Mouse (Mus musculus) liver, postnatal 0 days (tissue): ENCODE data around the gene Sox5. TPM values are rescaled to one million over a fixed set of nuclear protein-coding genes. Genes with fewer than 3 reads are reported as not detected.

ENCODE experiments used
- ATAC-seq: fragments of 200-750 bp; cut with Nextera tagmentation; 2 replicates; pipeline ENCODE4 v1.8.0; 2017; ENCODE audit warnings: mild to moderate bottlenecking, moderate library complexity
- DNase-seq: peaks from one replicate; pipeline ENCODE4 v3.0.0-alpha.2; 2016
- H3K27ac ChIP-seq: fragments of 300-500 bp; sonication (generic); 2 replicates; pipeline ENCODE4 v1.5.1; 2014; ENCODE audit warnings: antibody characterized with exemption, moderate library complexity, mild to moderate bottlenecking, low read depth
- H3K27me3 ChIP-seq: fragments of 300-500 bp; sonication (generic); 2 replicates; pipeline ENCODE4 v1.6.1; 2014; ENCODE audit warnings: low read length, control low read depth, mixed read lengths; ENCODE audit not compliant: insufficient read depth
- H3K36me3 ChIP-seq: fragments of 300-500 bp; sonication (generic); replicated peaks from 2 replicates; pipeline ENCODE4 v1.6.1; 2014; ENCODE audit warnings: mild to moderate bottlenecking, control low read depth, low read length, moderate library complexity, mixed read lengths; ENCODE audit not compliant: insufficient read depth
- H3K4me1 ChIP-seq: fragments of 300-500 bp; sonication (generic); 2 replicates; pipeline ENCODE4 v1.6.1; 2014; ENCODE audit warnings: antibody characterized with exemption, mild to moderate bottlenecking, control low read depth; ENCODE audit not compliant: insufficient read depth
- H3K4me2 ChIP-seq: fragments of 300-500 bp; sonication (generic); 2 replicates; pipeline ENCODE4 v1.6.1; 2014; ENCODE audit warnings: low read depth, mild to moderate bottlenecking, low read length, moderate library complexity, mixed read lengths
- H3K4me3 ChIP-seq: fragments of 300-500 bp; sonication (generic); 2 replicates; pipeline ENCODE4 v1.5.1; 2014; ENCODE audit warnings: low read depth, low read length
- H3K9ac ChIP-seq: fragments of 300-500 bp; sonication (generic); replicated peaks from 2 replicates; pipeline ENCODE4 v1.6.1; 2014; ENCODE audit warnings: mild to moderate bottlenecking, moderate library complexity
- H3K9me3 ChIP-seq: fragments of 300-500 bp; sonication (generic); 2 replicates; pipeline ENCODE4 v1.6.1; 2016; ENCODE audit warnings: mild to moderate bottlenecking, control low read depth, low read length, mixed read lengths
- CTCF ChIP-seq: sonication (generic); IDR thresholded peaks from 2 replicates; pipeline ENCODE4 v1.5.1; 2016; ENCODE audit warnings: antibody characterized with exemption, low read depth
- EP300 ChIP-seq: IDR thresholded peaks from 2 replicates; pipeline ENCODE4 v1.6.1; 2016; ENCODE audit warnings: antibody characterized with exemption, low read depth, mild to moderate bottlenecking
- WGBS: fragments of 180-500 bp; shearing (Covaris S2); extraction: QIAGEN DNeasy Blood & Tissue Kit; methylation state at CpG from one replicate; pipeline ENCODE4 v1.1.7; 2014; ENCODE audit not compliant: insufficient replicate concordance; 5-methylcytosine and 5-hydroxymethylcytosine counted together
- polyA plus RNA-seq: library from polyadenylated mRNA; unstranded; fragments of >200 nt; fragmentation: Nextera tagmentation; extraction: Ambion mirVana; gene quantifications from 2 replicates; pipeline ENCODE4 v1.2.1, GENCODE M21; 2015

The Sox5 gene
- polyA plus RNA-seq, 1 experiment from 2014 or later, result 7.5 TPM

- H3K4me2 ChIP-seq, result no peak overlapping the region
- no peak overlapping the region for H3K9ac ChIP-seq
- H3K27ac ChIP-seq, result no peak overlapping the region
- H3K4me3 ChIP-seq, result no peak overlapping the region
- no peaks in the 10 kb centered on the region for H3K27me3 ChIP-seq
- DNase-seq (peak; percentile 63), ATAC-seq (peak; percentile 76)
- H3K36me3 ChIP-seq, result no peaks in the 10 kb centered on the region
- WGBS, result 42% methylated on average over 10 of the region's 10 CpGs
- no peaks in the 10 kb centered on the region; the same call in 1 of the 2 replicates for H3K4me1 ChIP-seq
- H3K9me3 ChIP-seq, result no peaks in the 10 kb centered on the region
- TF ChIP-seq EP300 (no peak), CTCF (no peak)
These were observed 411.1 kb downstream of the Sox5 start for GRCm38 (mm10) chr6:144370699-144371098.

- no peak overlapping the region for H3K27ac ChIP-seq
- H3K36me3 ChIP-seq, result no peaks in the 10 kb centered on the region
- DNase-seq, result no peak
- 86% methylated on average over 11 of the region's 11 CpGs for WGBS
- no peak for ATAC-seq
- no peak overlapping the region for H3K9ac ChIP-seq
- no peak overlapping the region for H3K4me2 ChIP-seq
- no peaks in the 10 kb centered on the region; the same call in 1 of the 2 replicates for H3K4me1 ChIP-seq
- H3K9me3 ChIP-seq, result no peaks in the 10 kb centered on the region
- no peak for TF ChIP-seq CTCF
- no peak for TF ChIP-seq EP300
- no peaks in the 10 kb centered on the region for H3K27me3 ChIP-seq
- no peak overlapping the region for H3K4me3 ChIP-seq
These were observed 414.1 kb downstream of the Sox5 start for GRCm38 (mm10) chr6:144367626-144368077.

- H3K9me3 ChIP-seq, result no peaks in the 10 kb centered on the region
- ATAC-seq (no peak), DNase-seq (no peak)
- no peak overlapping the region for H3K4me3 ChIP-seq
- peaks cover 5% of the 10 kb centered on the region for H3K4me1 ChIP-seq
- H3K27me3 ChIP-seq, result no peaks in the 10 kb centered on the region
- 35% methylated on average over 5 of the region's 5 CpGs for WGBS
- TF ChIP-seq CTCF (no peak), EP300 (no peak)
- no peak overlapping the region for H3K4me2 ChIP-seq
- H3K9ac ChIP-seq, result no peak overlapping the region
- H3K36me3 ChIP-seq, result no peaks in the 10 kb centered on the region
- peak overlapping the region; percentile 34; the same call in 1 of the 2 replicates for H3K27ac ChIP-seq
These were observed 420.3 kb downstream of the Sox5 start for GRCm38 (mm10) chr6:144361267-144362038.

- 63% methylated on average over 4 of the region's 4 CpGs for WGBS
- Histone ChIP-seq H3K9me3 (no peaks in the 10 kb centered on the region), H3K4me1 (peaks cover 7% of the 10 kb centered on the region), H3K36me3 (no peaks in the 10 kb centered on the region), H3K4me2 (no peak overlapping the region), H3K27ac (no peak overlapping the region), H3K4me3 (no peak overlapping the region), H3K9ac (no peak overlapping the region), H3K27me3 (no peaks in the 10 kb centered on the region)
- no peak for DNase-seq
- no peak for ATAC-seq
- TF ChIP-seq CTCF (no peak), EP300 (no peak)
These were observed 424.7 kb downstream of the Sox5 start for GRCm38 (mm10) chr6:144357081-144357480.

- no peak for DNase-seq
- Histone ChIP-seq H3K36me3 (no peaks in the 10 kb centered on the region), H3K9ac (no peak overlapping the region), H3K27me3 (no peaks in the 10 kb centered on the region), H3K4me3 (no peak overlapping the region), H3K9me3 (no peaks in the 10 kb centered on the region), H3K4me1 (no peaks in the 10 kb centered on the region), H3K27ac (peak overlapping the region; percentile 52; the same call in 1 of the 2 replicates), H3K4me2 (no peak overlapping the region)
- 61% methylated on average over 6 of the region's 6 CpGs for WGBS
- peak; percentile 92 for ATAC-seq
- TF ChIP-seq CTCF (no peak), EP300 (peak; percentile 33; the same call in 1 of the 2 replicates)
These were observed 430.7 kb downstream of the Sox5 start for GRCm38 (mm10) chr6:144351049-144351448.

- Histone ChIP-seq H3K27me3 (no peaks in the 10 kb centered on the region), H3K36me3 (no peaks in the 10 kb centered on the region), H3K9ac (no peak overlapping the region), H3K9me3 (0 out of 2 replicates have a peak, but pooled peaks cover 3% of the 10 kb centered on the region), H3K27ac (no peak overlapping the region), H3K4me2 (no peak overlapping the region), H3K4me1 (no peaks in the 10 kb centered on the region), H3K4me3 (no peak overlapping the region)
- WGBS, result 78% methylated on average over 11 of the region's 11 CpGs
- TF ChIP-seq CTCF (no peak), EP300 (no peak)
- ATAC-seq (no peak), DNase-seq (no peak)
These were observed 438.4 kb downstream of the Sox5 start for GRCm38 (mm10) chr6:144343338-144343737.
